Mouse (Mus musculus): Measurements from ENCODE around the gene Nr2f1. TPM values are rescaled to one million over a fixed set of nuclear protein-coding genes. Genes with fewer than 3 reads are reported as not detected.

Gene Nr2f1
- polyA plus RNA-seq, 1 experiment from 2014 or later: 9.5 TPM

GRCm38 (mm10) chr13:78184786-78185466, 14.6 kb downstream of the Nr2f1 start:
- DNase-seq: no peak
- Histone ChIP-seq H3K4me3 (ENCODE audit: low read depth, low read length) (no peak overlapping the region), H3K36me3 (ENCODE audit: insufficient read depth) (no peaks in the 10 kb centered on the region), H3K9me3 (ENCODE audit: low read depth, low read length) (no peaks in the 10 kb centered on the region), H3K4me1 (ENCODE audit: insufficient read depth) (no peaks in the 10 kb centered on the region), H3K9ac (no peak overlapping the region), H3K27ac (ENCODE audit: low read depth) (no peak overlapping the region), H3K4me2 (no peak overlapping the region), H3K27me3 (ENCODE audit: insufficient read depth, low read length) (peaks cover 86% of the 10 kb centered on the region)
- WGBS: 27% methylated on average over 14 of the region's 14 CpGs
- no peak for TF ChIP-seq CTCF (IDR thresholded peaks at IDR 0.05; ENCODE audit: low read depth)
- ATAC-seq (ENCODE audit: insufficient read depth): no peak

- 0 out of 2 replicates have a peak, but pooled peaks cover 3% of the 10 kb centered on the region for H3K4me1 ChIP-seq (ENCODE audit: insufficient read depth)
- WGBS: 39% methylated on average over 5 of the region's 5 CpGs
- no peak for TF ChIP-seq CTCF (IDR thresholded peaks at IDR 0.05; ENCODE audit: low read depth)
- peaks cover 89% of the 10 kb centered on the region for H3K27me3 ChIP-seq (ENCODE audit: insufficient read depth, low read length)
- H3K36me3 ChIP-seq (ENCODE audit: insufficient read depth): no peaks in the 10 kb centered on the region
- no peaks in the 10 kb centered on the region for H3K9me3 ChIP-seq (ENCODE audit: low read depth, low read length)
- no peak overlapping the region for H3K4me2 ChIP-seq
- no peak for DNase-seq
- H3K27ac ChIP-seq (ENCODE audit: low read depth): no peak overlapping the region
- H3K9ac ChIP-seq: no peak overlapping the region
- no peak overlapping the region for H3K4me3 ChIP-seq (ENCODE audit: low read depth, low read length)
- ATAC-seq (ENCODE audit: insufficient read depth): no peak
These were observed 15.6 kb downstream of the Nr2f1 start for GRCm38 (mm10) chr13:78183986-78184385.

GRCm38 (mm10) chr13:78183004-78183403, 16.6 kb downstream of the Nr2f1 start:
- H3K9me3 ChIP-seq (ENCODE audit: low read depth, low read length): no peaks in the 10 kb centered on the region
- ATAC-seq (ENCODE audit: insufficient read depth): no peak
- H3K4me1 ChIP-seq (ENCODE audit: insufficient read depth): 0 out of 2 replicates have a peak, but pooled peaks cover 3% of the 10 kb centered on the region
- H3K27me3 ChIP-seq (ENCODE audit: insufficient read depth, low read length): peaks cover 93% of the 10 kb centered on the region
- WGBS: 35% methylated on average over 5 of the region's 5 CpGs
- no peaks in the 10 kb centered on the region for H3K36me3 ChIP-seq (ENCODE audit: insufficient read depth)
- no peak overlapping the region for H3K9ac ChIP-seq
- TF ChIP-seq CTCF (IDR thresholded peaks at IDR 0.05; ENCODE audit: low read depth): no peak
- DNase-seq: no peak
- H3K4me3 ChIP-seq (ENCODE audit: low read depth, low read length): no peak overlapping the region
- H3K4me2 ChIP-seq: no peak overlapping the region
- H3K27ac ChIP-seq (ENCODE audit: low read depth): no peak overlapping the region

GRCm38 (mm10) chr13:78181930-78182558, 17.5 kb downstream of the Nr2f1 start:
- no peaks in the 10 kb centered on the region for H3K9me3 ChIP-seq (ENCODE audit: low read depth, low read length)
- H3K4me1 ChIP-seq (ENCODE audit: insufficient read depth): 0 out of 2 replicates have a peak, but pooled peaks cover 3% of the 10 kb centered on the region
- H3K27ac ChIP-seq (ENCODE audit: low read depth): no peak overlapping the region
- peak overlapping the region; percentile 60 for H3K4me2 ChIP-seq
- TF ChIP-seq CTCF (IDR thresholded peaks at IDR 0.05; ENCODE audit: low read depth): no peak
- DNase-seq (no peak), ATAC-seq (ENCODE audit: insufficient read depth) (no peak)
- H3K27me3 ChIP-seq (ENCODE audit: insufficient read depth, low read length): peaks cover 91% of the 10 kb centered on the region
- H3K4me3 ChIP-seq (ENCODE audit: low read depth, low read length): peak overlapping the region; percentile 28
- no peaks in the 10 kb centered on the region for H3K36me3 ChIP-seq (ENCODE audit: insufficient read depth)
- H3K9ac ChIP-seq: no peak overlapping the region
- 15% methylated on average over 14 of the region's 14 CpGs for WGBS

- TF ChIP-seq CTCF (IDR thresholded peaks at IDR 0.05; ENCODE audit: low read depth): no peak
- Histone ChIP-seq H3K4me1 (ENCODE audit: insufficient read depth) (0 out of 2 replicates have a peak, but pooled peaks cover 3% of the 10 kb centered on the region), H3K4me2 (peak overlapping the region; percentile 60), H3K36me3 (ENCODE audit: insufficient read depth) (no peaks in the 10 kb centered on the region), H3K4me3 (ENCODE audit: low read depth, low read length) (peak overlapping the region; percentile 28), H3K9ac (no peak overlapping the region), H3K27me3 (ENCODE audit: insufficient read depth, low read length) (peaks cover 91% of the 10 kb centered on the region), H3K9me3 (ENCODE audit: low read depth, low read length) (no peaks in the 10 kb centered on the region), H3K27ac (ENCODE audit: low read depth) (no peak overlapping the region)
- ATAC-seq (ENCODE audit: insufficient read depth): peak; percentile 33; the same call in 1 of the 2 replicates
- DNase-seq: peak; percentile 45
- under 1% methylated on average over 44 of the region's 44 CpGs for WGBS
These were observed 18.3 kb downstream of the Nr2f1 start for GRCm38 (mm10) chr13:78181071-78181929.

- 54% methylated on average over 3 of the region's 3 CpGs for WGBS
These were observed 19.3 kb downstream of the Nr2f1 start for GRCm38 (mm10) chr13:78180261-78180660.

More at GRCm38 (mm10) chr13:78180261-78180660, 19.3 kb downstream of the Nr2f1 start:
- DNase-seq: no peak
- no peak overlapping the region for H3K9ac ChIP-seq
- 0 out of 2 replicates have a peak, but pooled peaks cover 3% of the 10 kb centered on the region for H3K4me1 ChIP-seq (ENCODE audit: insufficient read depth)
- H3K27ac ChIP-seq (ENCODE audit: low read depth): no peak overlapping the region
- H3K27me3 ChIP-seq (ENCODE audit: insufficient read depth, low read length): peaks cover 91% of the 10 kb centered on the region
- no peaks in the 10 kb centered on the region for H3K36me3 ChIP-seq (ENCODE audit: insufficient read depth)
- H3K4me2 ChIP-seq: no peak overlapping the region
- no peak for ATAC-seq (ENCODE audit: insufficient read depth)
- TF ChIP-seq CTCF (IDR thresholded peaks at IDR 0.05; ENCODE audit: low read depth): no peak
- H3K4me3 ChIP-seq (ENCODE audit: low read depth, low read length): no peak overlapping the region
- H3K9me3 ChIP-seq (ENCODE audit: low read depth, low read length): no peaks in the 10 kb centered on the region
